Mouse (Mus musculus): ENCODE results near the gene Mcee.

Gene Mcee

GRCm38 (mm10) chr7:64392122-64392818 lies at the start of gene Mcee, which contains the start of gene Mphosph10:
TSS of gene Mcee (plus strand) at chr7:64392607.
TSS of gene Mphosph10 (minus strand) at chr7:64392268.
- DNase-seq (ENCODE audit: low spot score in 2 of 2), result peak; percentile 90 to 94

DNA sequence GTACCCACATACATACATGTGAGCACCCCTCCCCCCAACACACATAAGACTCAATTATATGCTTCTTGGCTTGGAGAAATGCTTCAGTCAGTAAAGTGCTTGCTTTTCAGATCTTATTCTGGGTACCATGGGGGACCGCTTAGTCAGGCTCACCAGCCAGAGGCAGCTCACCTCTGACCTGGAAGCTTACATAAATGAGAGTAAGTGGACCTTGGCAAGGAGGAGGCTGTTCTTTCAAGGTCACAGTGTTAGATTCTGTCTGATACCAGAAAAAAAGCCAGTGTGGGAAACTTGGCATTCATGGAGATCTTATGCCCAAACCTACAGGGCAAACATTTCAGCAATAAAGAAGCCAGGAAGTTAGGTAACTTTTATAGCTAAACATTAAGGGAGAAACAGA lies 44.6 kb upstream of the Mcee start:
- no peak for DNase-seq (ENCODE audit: low spot score in 2 of 2)

GRCm38 (mm10) chr7:64349147-64349861 lies 43.1 kb upstream of the Mcee start:
- peak in 1 of 2 experiments; percentile 30 for DNase-seq (ENCODE audit: low spot score in 2 of 2)

- DNase-seq (ENCODE audit: low spot score in 2 of 2), result peak; percentile 50 to 62
Measured at GRCm38 (mm10) chr7:64351087-64351486, 41.3 kb upstream of the Mcee start.

DNA sequence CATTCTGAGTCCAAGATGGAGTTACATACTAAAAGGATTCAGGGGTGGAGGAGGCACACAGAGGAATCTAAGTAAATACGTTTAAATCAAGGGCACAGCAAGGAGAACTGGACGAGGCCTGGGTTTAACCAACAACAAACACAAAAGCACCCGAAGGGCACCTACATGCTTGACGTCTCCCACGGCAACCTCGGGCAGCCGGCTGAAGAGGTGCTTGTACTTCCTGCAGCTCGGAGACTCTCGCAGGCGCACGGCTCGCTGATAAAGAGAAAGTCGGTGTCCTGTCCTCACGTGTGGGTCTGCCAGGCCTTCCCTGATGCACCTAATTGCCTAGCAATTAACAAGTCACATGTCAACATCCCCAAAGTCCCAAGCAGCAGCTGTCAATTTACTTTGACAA lies 38.2 kb upstream of the Mcee start:
- no peak for DNase-seq (ENCODE audit: low spot score in 2 of 2)

GRCm38 (mm10) chr7:64356661-64357060 lies 35.7 kb upstream of the Mcee start:
- DNase-seq (ENCODE audit: low spot score in 2 of 2), result no peak

- peak; percentile 44 to 52 for DNase-seq (ENCODE audit: low spot score in 2 of 2)
Measured at GRCm38 (mm10) chr7:64357405-64357804, 35.0 kb upstream of the Mcee start.

GRCm38 (mm10) chr7:64358666-64359065 lies 33.7 kb upstream of the Mcee start:
- no peak for DNase-seq (ENCODE audit: low spot score in 2 of 2)

DNA sequence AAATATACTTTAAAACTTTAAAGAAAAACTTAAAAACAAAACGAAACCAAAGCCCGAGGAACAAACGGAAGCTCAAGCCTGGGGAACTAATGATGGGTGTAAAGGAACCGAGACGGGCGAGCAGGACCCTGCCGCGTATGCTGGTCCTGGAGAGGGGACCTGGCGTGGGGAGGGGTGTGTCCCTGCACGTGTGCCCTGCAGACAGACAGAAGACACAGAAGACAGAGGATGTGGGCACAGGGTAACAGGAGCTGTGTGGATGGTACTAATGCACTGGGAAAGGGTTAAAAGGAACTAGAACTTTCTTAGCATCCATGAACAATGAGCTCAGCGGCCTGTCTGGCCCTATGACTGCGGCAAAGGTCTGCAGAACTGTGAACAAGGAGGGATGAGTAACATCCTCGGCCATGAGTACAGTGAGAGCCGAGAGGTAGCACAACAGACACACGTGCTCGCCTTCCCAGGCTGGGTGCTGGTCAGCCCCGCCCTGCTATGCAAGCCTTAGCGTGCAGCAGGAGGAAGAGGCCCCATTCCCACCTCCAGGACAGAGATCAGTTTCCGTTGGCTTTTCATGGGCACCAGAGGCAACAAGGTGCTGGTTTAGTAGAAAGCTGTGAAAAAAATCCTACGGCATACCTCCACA lies 32.3 kb upstream of the Mcee start:
- no peak for DNase-seq (ENCODE audit: low spot score in 2 of 2)

GRCm38 (mm10) chr7:64360586-64360945 lies 31.8 kb upstream of the Mcee start:
- peak in 1 of 2 experiments; percentile 38 for DNase-seq (ENCODE audit: low spot score in 2 of 2)

GRCm38 (mm10) chr7:64365863-64366262 lies 26.5 kb upstream of the Mcee start:
- DNase-seq (ENCODE audit: low spot score in 2 of 2), result no peak

DNA sequence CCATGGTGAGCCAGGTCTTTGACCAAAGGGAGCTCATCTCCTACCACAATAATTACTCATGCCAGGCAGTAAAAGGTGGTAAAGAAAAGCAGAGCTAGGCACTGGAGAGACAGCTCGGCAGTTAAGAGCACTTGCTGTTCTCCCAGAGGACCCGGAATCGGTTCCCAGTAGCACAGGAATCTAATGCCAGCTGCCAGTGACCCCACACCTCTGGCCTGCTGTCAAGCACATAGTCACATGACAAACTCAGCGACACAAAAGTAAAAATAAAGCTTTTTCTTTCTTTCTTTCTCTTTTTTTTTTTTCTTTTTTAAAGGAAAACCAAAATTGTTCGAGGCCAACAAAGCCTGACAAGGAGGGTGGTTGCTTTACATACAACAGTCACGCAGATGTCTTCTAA lies 22.6 kb upstream of the Mcee start:
- no peak for DNase-seq (ENCODE audit: low spot score in 2 of 2)

GRCm38 (mm10) chr7:64371940-64372878 lies 20.2 kb upstream of the Mcee start:
- no peak for DNase-seq (ENCODE audit: low spot score in 2 of 2)

DNA sequence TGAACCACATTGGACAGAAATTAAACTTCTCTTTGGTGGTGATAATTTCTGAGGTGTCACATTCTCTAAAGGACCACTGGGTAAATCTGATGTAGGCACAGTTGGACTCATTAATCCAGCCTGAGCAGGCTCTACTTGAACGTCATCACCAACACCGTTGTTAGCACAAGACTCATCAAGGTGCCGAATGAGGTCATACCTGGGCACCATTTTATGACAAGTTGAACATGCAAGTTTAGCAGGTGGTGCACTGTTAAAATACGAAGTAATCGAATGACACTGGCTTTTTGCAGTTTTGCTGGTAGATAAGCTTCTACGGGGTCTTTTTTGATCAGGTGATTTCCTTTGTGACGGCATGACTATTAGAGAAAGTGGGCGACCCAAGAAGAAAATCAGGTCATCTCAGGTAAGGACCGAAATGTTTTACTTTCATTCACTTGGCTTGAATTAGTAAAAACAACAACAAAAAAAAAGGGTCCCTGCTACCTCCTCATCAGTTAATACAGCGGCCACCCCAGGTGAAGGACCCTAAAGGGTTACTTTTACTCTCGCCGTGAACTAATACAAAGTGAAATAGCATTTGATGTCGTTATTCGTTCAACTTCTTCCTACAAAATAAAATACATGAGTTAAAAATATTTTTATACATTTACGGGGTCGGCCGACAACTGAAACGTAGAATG lies 19.1 kb upstream of the Mcee start:
- no peak for DNase-seq (ENCODE audit: low spot score in 2 of 2)

- peak; percentile 72 to 83 for DNase-seq (ENCODE audit: low spot score in 2 of 2)
Measured at GRCm38 (mm10) chr7:64373830-64374562, 18.4 kb upstream of the Mcee start, which contains the start of gene Fan1. TSS of gene Fan1 (minus strand) at chr7:64374095.

GRCm38 (mm10) chr7:64391479-64391878 lies 928 bp upstream of the Mcee start:
- DNase-seq (ENCODE audit: low spot score in 2 of 2), result no peak

GRCm38 (mm10) chr7:64392819-64393151 lies 378 bp downstream of the Mcee start:
- no peak for DNase-seq (ENCODE audit: low spot score in 2 of 2)

DNA sequence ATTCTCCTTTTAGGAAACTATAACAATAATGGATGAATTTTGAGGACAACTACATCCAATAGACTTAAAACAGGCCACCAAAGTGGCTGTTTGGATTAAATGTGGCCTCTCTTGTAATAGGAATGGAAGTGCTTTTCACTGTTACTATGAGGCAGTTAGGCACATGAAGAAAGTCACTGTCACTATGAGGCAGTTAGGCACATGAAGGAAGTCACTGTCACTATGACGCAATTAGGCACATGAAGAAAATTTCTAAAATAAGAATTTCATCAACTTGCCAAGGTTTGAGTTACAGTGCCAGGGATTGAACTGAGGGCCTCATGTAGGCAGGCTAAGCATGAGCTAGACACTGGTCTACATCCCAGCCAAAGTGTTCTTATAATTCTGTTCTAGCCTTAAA lies 8.3 kb downstream of the Mcee start:
- DNase-seq (ENCODE audit: low spot score in 2 of 2), result no peak

GRCm38 (mm10) chr7:64402452-64402851 lies 10.0 kb downstream of the Mcee start:
- DNase-seq (ENCODE audit: low spot score in 2 of 2), result no peak

DNA sequence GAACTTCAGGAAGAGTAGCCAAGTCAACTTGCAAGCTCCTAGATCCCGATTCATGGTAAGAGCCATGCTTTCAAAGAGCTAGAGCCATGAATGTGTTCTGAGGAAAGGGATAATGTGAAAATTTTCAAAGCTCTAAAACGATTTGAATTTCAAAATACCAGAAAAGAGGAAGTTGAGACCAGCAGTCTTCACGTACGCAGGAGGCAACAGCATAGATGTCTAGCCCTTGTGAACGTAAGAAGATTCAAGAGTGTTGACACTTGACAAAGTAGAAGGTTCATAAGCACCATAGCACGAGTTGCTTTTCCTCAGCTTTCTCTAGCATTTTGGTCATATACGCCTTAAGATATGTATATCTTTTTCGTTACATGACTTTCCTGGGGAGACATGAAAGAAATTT lies 11.6 kb downstream of the Mcee start:
- DNase-seq (ENCODE audit: low spot score in 2 of 2), result no peak

Data from frontal cortex, postnatal 10 days (tissue).